Mouse (Mus musculus): ENCODE results near the gene Zfp329.
"Not testable (repeated sequence)": the region's sequence is repeated elsewhere in the genome, so short reads cannot be mapped to it uniquely, and the experiment has no call there.

Zfp329 gene

GRCm38 (mm10) chr7:12818521-12819295 lies at the start of gene Zfp329:
Gene Zfp329 (minus strand): TSS chr7:12818858.
- DNase-seq, result peak; percentile 95

- DNase-seq, result no peak
Measured at GRCm38 (mm10) chr7:12835779-12836178, 17.1 kb upstream of the Zfp329 start.

- DNase-seq, result no peak
Measured at GRCm38 (mm10) chr7:12835193-12835671, 16.6 kb upstream of the Zfp329 start.

GRCm38 (mm10) chr7:12834162-12835120 lies 15.8 kb upstream of the Zfp329 start, which contains the start of gene Zfp110:
Gene Zfp110 (plus strand): TSS chr7:12834761.
- DNase-seq, result peak; percentile 87

- DNase-seq, result no peak
Measured at GRCm38 (mm10) chr7:12815566-12815965, 3.1 kb downstream of the Zfp329 start.

GRCm38 (mm10) chr7:12803727-12804071 lies 15.0 kb downstream of the Zfp329 start:
- DNase-seq, result no peak

- DNase-seq, result peak; percentile 91
Measured at GRCm38 (mm10) chr7:12802866-12803726, 15.6 kb downstream of the Zfp329 start, which contains the start of gene Zscan18. Gene Zscan18 (minus strand): TSS chr7:12803635.

GRCm38 (mm10) chr7:12799554-12799953 lies 19.1 kb downstream of the Zfp329 start:
- DNase-seq, result no peak

- DNase-seq, result no peak
Measured at GRCm38 (mm10) chr7:12797971-12798370, 20.7 kb downstream of the Zfp329 start.

GRCm38 (mm10) chr7:12792624-12793023 lies 26.0 kb downstream of the Zfp329 start:
- not testable (repeated sequence) for DNase-seq

- no peak for DNase-seq
Measured at GRCm38 (mm10) chr7:12788025-12788424, 30.6 kb downstream of the Zfp329 start.

GRCm38 (mm10) chr7:12787333-12787732 lies 31.3 kb downstream of the Zfp329 start:
- DNase-seq, result no peak

- peak; percentile 89 for DNase-seq
Measured at GRCm38 (mm10) chr7:12780151-12780830, 38.4 kb downstream of the Zfp329 start.

- no peak for DNase-seq
Measured at GRCm38 (mm10) chr7:12779782-12780150, 38.9 kb downstream of the Zfp329 start.

- DNase-seq, result peak; percentile 21
Measured at GRCm38 (mm10) chr7:12779141-12779540, 39.5 kb downstream of the Zfp329 start.

- peak; percentile 64 for DNase-seq
Measured at GRCm38 (mm10) chr7:12774606-12775005, 44.1 kb downstream of the Zfp329 start.

- DNase-seq, result no peak
Measured at GRCm38 (mm10) chr7:12774111-12774510, 44.5 kb downstream of the Zfp329 start.
